Mouse (Mus musculus): Measurements from ENCODE around the gene Pik3c2b. TPM values are rescaled to one million over a fixed set of nuclear protein-coding genes. Genes with fewer than 3 reads are reported as not detected.

Pik3c2b gene
- polyA plus RNA-seq (2015; fragmentation: Nextera tagmentation; extraction: Ambion mirVana) = 16.0 and 17.9 TPM in 2 replicates

DNA sequence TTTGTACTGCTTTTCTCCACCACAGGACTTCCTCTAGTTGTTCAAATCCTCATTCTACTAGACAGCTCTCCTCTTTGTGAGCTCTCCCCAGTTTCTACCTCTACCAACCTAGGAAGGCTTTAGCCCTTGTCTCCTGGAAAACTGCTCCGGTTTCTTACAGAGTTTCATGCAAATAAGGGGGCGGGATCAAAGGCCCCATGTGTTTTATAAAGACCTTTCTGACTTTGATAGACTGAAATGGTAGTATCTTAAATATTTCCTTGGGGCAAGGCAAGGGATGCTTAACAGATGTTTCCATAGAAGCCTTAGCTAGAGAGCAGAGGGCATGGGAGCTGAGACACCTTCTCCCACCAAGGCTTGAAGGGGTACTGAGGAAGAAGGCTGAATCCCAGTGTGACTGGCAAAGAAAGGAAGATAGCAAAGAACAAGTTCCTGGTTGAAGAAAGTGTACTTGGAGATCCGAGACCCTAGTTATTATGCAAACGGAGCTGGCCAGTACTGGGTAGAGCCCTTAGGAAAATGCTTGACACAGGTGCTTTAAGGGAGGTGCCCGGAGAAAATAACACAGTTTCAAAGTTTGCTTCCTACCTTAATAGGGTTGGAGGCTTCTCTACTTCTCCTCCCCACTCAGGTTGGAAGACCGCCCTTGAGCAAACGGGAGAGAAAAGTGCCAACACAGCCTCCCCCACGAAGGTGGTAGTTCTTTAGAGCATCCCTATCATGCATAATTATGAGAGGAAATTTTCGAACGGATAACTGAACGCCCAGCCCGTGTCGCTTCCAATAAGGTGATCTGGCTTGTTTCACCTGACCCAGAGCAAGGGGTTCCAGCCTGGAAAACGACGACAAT, at the start of gene Pik3c2b:
Gene Pik3c2b, plus strand, starts transcription at position 657 of the 850 bp plus-strand sequence.
- H3K9ac ChIP-seq (replicated peaks; ENCODE audit: low read depth, low read length) = peak within 1 kb of the TSS; percentile 99
- peak within 1 kb of the TSS; percentile 85 for H3K4me2 ChIP-seq (ENCODE audit: low read length)
- H3K9me3 ChIP-seq (ENCODE audit: control insufficient read depth, low read length) = no peaks in the 10 kb centered on the region
- no peaks in the 10 kb centered on the region for H3K36me3 ChIP-seq (ENCODE audit: control insufficient read depth, insufficient read depth)
- peak; percentile 22; the same call in 1 of the 2 replicates for ATAC-seq
- H3K4me3 ChIP-seq (replicated peaks; ENCODE audit: low read length) = peak within 1 kb of the TSS; percentile 92
- H3K27ac ChIP-seq (ENCODE audit: low read length) = peak within 1 kb of the TSS; percentile 96
- WGBS = 4% methylated on average over 15 of the region's 15 CpGs
- no peaks in the 10 kb centered on the region for H3K27me3 ChIP-seq (replicated peaks; ENCODE audit: control insufficient read depth, insufficient read depth, low read length)
- H3K4me1 ChIP-seq (replicated peaks; ENCODE audit: control insufficient read depth, insufficient read depth, low read length) = peaks cover 39% of the 10 kb centered on the region

DNA sequence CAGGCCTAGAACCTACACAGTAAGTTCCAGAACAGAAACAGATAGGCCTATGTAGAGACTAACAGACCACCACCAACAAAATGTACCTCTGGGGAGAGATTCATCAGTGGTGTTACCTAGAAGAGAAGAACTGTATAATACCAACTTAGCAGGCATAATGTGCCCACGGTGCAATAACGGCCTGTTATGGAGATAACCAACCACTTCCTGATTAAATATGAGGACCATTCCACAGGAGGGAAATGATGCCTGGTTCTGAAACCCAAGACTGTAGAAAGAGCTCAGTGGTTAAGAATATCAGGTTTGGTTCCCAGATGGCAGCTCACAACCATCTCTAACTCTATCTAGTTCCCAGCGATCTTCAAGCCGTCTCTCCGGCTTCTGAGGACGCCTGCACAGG, 45.1 kb upstream of the Pik3c2b start:
- no peak overlapping the region for H3K27ac ChIP-seq (ENCODE audit: low read length)
- H3K4me2 ChIP-seq (ENCODE audit: low read length) = no peak overlapping the region
- H3K36me3 ChIP-seq (ENCODE audit: control insufficient read depth, insufficient read depth) = peaks cover 29% of the 10 kb centered on the region
- no peak for ATAC-seq
- H3K9me3 ChIP-seq (ENCODE audit: control insufficient read depth, low read length) = no peaks in the 10 kb centered on the region
- H3K4me3 ChIP-seq (replicated peaks; ENCODE audit: low read length) = no peak overlapping the region
- H3K27me3 ChIP-seq (replicated peaks; ENCODE audit: control insufficient read depth, insufficient read depth, low read length) = no peaks in the 10 kb centered on the region
- no peaks in the 10 kb centered on the region for H3K4me1 ChIP-seq (replicated peaks; ENCODE audit: control insufficient read depth, insufficient read depth, low read length)
- WGBS = 96% methylated on average over 6 of the region's 6 CpGs
- H3K9ac ChIP-seq (replicated peaks; ENCODE audit: low read depth, low read length) = no peak overlapping the region

DNA sequence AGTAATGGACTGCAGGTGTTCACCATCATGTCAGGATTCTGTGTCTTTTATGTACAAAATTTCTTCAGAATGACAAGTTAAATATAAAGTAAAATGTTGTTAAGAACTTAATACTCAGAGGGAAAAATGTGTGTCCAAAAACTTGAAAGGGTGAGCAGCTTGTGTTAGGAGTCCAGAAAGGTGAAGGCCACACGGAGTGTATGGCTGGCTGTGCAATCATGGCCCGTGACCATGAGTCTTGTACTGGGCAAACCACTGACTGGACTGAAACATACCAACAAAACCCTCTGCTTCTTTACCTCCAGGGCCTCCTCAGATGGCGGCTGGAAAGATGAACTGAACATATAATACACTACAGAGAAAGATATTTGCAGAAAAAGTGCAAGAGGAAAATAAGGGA, 38.9 kb upstream of the Pik3c2b start:
- no peak for ATAC-seq
- H3K9ac ChIP-seq (replicated peaks; ENCODE audit: low read depth, low read length) = no peak overlapping the region
- 88% methylated on average over 3 of the region's 3 CpGs for whole genome bisulfite sequencing
- no peaks in the 10 kb centered on the region for H3K9me3 ChIP-seq (ENCODE audit: control insufficient read depth, low read length)
- peaks cover 19% of the 10 kb centered on the region for H3K36me3 ChIP-seq (ENCODE audit: control insufficient read depth, insufficient read depth)
- no peak overlapping the region for H3K27ac ChIP-seq (ENCODE audit: low read length)
- no peak overlapping the region for H3K4me2 ChIP-seq (ENCODE audit: low read length)
- H3K27me3 ChIP-seq (replicated peaks; ENCODE audit: control insufficient read depth, insufficient read depth, low read length) = no peaks in the 10 kb centered on the region
- no peaks in the 10 kb centered on the region for H3K4me1 ChIP-seq (replicated peaks; ENCODE audit: control insufficient read depth, insufficient read depth, low read length)
- H3K4me3 ChIP-seq (replicated peaks; ENCODE audit: low read length) = no peak overlapping the region

DNA sequence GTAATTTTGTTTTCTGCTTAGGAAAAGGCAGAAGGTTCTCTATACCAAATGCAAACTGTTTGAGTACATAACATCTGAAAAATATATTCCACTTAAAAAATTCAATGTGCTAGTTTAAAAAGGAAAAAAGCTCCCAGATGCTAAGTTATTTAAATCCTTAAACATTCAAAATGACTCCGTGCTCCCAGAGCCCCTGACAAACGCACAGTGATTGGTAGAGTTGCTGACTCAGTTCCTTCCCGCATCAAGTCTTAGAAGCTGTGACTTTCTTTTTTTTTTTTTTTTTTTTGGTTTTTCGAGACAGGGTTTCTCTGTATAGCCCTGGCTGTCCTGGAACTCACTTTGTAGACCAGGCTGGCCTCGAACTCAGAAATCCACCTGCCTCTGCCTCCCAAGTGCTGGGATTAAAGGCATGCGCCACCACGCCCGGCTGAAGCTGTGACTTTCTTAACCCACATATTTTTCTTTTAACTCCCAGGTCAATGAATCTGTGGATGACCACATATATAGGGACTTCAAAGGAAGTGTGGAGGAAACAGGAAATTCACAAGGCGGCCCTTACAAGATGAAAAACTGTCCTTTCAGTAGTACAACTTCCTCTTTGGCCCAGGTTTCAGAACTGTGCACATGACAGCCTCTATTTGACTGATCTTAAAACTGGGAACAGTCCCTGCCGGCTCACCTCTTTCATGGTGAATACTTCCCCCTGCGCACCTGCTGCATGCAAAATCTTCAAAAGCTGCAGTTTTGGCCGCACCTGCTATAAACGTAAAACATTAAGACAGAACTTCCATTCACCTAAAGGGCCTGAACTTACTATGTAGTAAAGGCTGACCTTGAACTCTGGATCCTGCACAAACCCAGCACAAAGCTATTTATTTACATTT, 33.3 kb upstream of the Pik3c2b start:
- Histone ChIP-seq H3K36me3 (ENCODE audit: control insufficient read depth, insufficient read depth) (peaks cover 17% of the 10 kb centered on the region; the same call in 1 of the 2 replicates), H3K27me3 (replicated peaks; ENCODE audit: control insufficient read depth, insufficient read depth, low read length) (no peaks in the 10 kb centered on the region), H3K9ac (replicated peaks; ENCODE audit: low read depth, low read length) (no peak overlapping the region), H3K27ac (ENCODE audit: low read length) (no peak overlapping the region), H3K4me3 (replicated peaks; ENCODE audit: low read length) (no peak overlapping the region), H3K4me1 (replicated peaks; ENCODE audit: control insufficient read depth, insufficient read depth, low read length) (no peaks in the 10 kb centered on the region), H3K9me3 (ENCODE audit: control insufficient read depth, low read length) (no peaks in the 10 kb centered on the region), H3K4me2 (ENCODE audit: low read length) (no peak overlapping the region)
- WGBS = 93% methylated on average over 12 of the region's 13 CpGs
- ATAC-seq = no peak

DNA sequence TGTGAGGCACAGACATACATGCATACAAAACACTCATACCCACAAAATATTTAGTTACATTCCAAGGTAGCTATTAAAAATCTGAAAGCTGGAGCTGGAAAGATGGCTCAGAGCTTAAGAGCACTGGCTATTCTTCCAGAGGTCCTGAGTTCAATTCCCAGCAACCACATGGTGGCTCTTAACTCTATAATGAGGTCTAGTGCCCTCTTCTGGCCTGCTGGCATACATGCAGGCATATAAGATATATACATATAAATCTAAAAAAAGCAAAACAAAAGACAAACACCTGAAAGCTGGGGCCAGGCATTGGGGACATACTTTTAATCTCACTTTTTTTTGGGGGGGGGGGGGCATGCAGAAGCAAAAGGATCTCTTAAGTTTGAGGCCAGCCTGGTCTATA, 32.1 kb upstream of the Pik3c2b start:
- H3K36me3 ChIP-seq (ENCODE audit: control insufficient read depth, insufficient read depth) = peaks cover 20% of the 10 kb centered on the region
- no peak for ATAC-seq
- H3K4me3 ChIP-seq (replicated peaks; ENCODE audit: low read length) = no peak overlapping the region

DNA sequence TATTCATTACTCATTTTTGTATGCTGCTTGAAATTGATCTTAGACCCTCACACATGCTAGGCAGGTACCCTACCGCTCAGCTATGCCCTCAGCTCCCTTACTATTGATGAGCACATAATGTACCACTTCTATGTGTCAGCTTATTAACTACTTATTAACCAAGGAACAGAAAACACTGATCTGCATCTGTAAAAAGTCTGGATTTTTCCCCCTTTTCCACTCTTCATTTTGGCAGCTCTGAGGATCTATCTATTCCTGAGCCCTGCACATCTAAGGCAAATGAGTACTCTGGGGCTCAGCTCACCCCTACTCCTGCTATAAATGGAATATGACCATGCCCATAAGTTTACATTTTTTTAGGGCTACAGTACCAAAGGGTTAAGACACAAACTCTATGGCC, 31.3 kb upstream of the Pik3c2b start:
- Histone ChIP-seq H3K9me3 (ENCODE audit: control insufficient read depth, low read length) (no peaks in the 10 kb centered on the region), H3K9ac (replicated peaks; ENCODE audit: low read depth, low read length) (no peak overlapping the region), H3K4me3 (replicated peaks; ENCODE audit: low read length) (no peak overlapping the region), H3K27me3 (replicated peaks; ENCODE audit: control insufficient read depth, insufficient read depth, low read length) (no peaks in the 10 kb centered on the region), H3K36me3 (ENCODE audit: control insufficient read depth, insufficient read depth) (peaks cover 24% of the 10 kb centered on the region), H3K4me1 (replicated peaks; ENCODE audit: control insufficient read depth, insufficient read depth, low read length) (no peaks in the 10 kb centered on the region), H3K27ac (ENCODE audit: low read length) (no peak overlapping the region), H3K4me2 (ENCODE audit: low read length) (no peak overlapping the region)
- ATAC-seq = no peak
- 97% methylated on average over 1 of the region's 1 CpGs for WGBS

More for the DNA sequence above, 32.1 kb upstream of the Pik3c2b start:
- H3K4me2 ChIP-seq (ENCODE audit: low read length) = no peak overlapping the region
- no peak overlapping the region for H3K9ac ChIP-seq (replicated peaks; ENCODE audit: low read depth, low read length)
- H3K4me1 ChIP-seq (replicated peaks; ENCODE audit: control insufficient read depth, insufficient read depth, low read length) = no peaks in the 10 kb centered on the region
- H3K27me3 ChIP-seq (replicated peaks; ENCODE audit: control insufficient read depth, insufficient read depth, low read length) = no peaks in the 10 kb centered on the region
- no peaks in the 10 kb centered on the region for H3K9me3 ChIP-seq (ENCODE audit: control insufficient read depth, low read length)
- no peak overlapping the region for H3K27ac ChIP-seq (ENCODE audit: low read length)

DNA sequence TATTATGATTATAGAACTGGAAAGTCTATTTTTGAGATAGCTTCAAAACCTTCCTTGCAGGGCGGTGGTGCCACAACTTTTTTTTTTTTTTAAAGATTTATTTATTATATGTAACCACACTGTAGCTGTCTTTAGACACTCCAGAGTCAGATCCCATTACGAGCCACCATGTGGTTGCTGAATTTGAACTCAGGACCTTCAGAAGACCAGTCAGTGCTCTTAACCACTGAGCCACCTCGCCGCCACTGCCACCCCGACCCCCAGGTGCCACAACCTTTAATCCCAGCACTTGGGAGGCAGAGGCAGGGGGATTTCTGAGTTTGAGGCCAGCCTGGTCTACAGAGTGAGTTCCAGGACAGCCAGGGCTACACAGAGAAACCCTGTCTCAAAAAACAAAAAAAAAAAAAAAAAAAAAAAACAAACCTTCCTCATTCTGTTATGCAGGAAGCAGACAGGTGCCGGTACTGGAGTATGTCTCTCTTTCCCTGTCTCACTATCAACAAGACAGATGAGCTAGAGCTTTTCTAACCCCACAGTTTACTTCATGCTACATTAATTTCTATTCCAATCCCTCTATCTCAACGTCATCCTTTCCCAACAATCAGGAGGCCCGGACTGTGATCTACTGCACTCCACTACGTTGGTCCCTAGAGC, 28.6 kb upstream of the Pik3c2b start:
- Histone ChIP-seq H3K9ac (replicated peaks; ENCODE audit: low read depth, low read length) (no peak overlapping the region), H3K27ac (ENCODE audit: low read length) (no peak overlapping the region), H3K36me3 (ENCODE audit: control insufficient read depth, insufficient read depth) (peaks cover 15% of the 10 kb centered on the region), H3K4me1 (replicated peaks; ENCODE audit: control insufficient read depth, insufficient read depth, low read length) (no peaks in the 10 kb centered on the region), H3K4me3 (replicated peaks; ENCODE audit: low read length) (no peak overlapping the region), H3K27me3 (replicated peaks; ENCODE audit: control insufficient read depth, insufficient read depth, low read length) (no peaks in the 10 kb centered on the region), H3K9me3 (ENCODE audit: control insufficient read depth, low read length) (no peaks in the 10 kb centered on the region), H3K4me2 (ENCODE audit: low read length) (no peak overlapping the region)
- ATAC-seq = no peak
- WGBS = 97% methylated on average over 9 of the region's 9 CpGs

DNA sequence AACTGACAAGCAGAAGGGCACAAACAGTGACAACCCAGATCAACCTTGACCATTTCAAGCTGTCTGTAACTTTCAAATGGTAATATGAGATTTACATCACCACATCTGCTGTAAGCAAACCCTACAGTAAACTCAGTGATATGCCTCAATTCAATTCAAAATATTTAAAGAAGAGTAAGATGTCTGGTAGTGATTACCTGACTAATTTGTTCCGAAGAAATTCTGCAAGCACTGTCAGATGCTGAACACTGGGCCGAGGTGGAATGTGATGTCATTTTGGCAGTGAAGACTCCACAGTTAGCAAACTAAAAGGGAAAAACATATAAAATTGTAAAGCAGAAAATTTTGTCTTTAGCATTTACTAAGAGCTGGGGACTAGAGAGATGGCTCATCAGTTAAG, 26.9 kb upstream of the Pik3c2b start:
- no peak overlapping the region for H3K9ac ChIP-seq (replicated peaks; ENCODE audit: low read depth, low read length)
- H3K4me1 ChIP-seq (replicated peaks; ENCODE audit: control insufficient read depth, insufficient read depth, low read length) = no peaks in the 10 kb centered on the region
- H3K27me3 ChIP-seq (replicated peaks; ENCODE audit: control insufficient read depth, insufficient read depth, low read length) = no peaks in the 10 kb centered on the region
- no peak overlapping the region for H3K4me2 ChIP-seq (ENCODE audit: low read length)
- no peak for ATAC-seq
- peaks cover 12% of the 10 kb centered on the region for H3K36me3 ChIP-seq (ENCODE audit: control insufficient read depth, insufficient read depth)
- H3K9me3 ChIP-seq (ENCODE audit: control insufficient read depth, low read length) = no peaks in the 10 kb centered on the region
- no peak overlapping the region for H3K27ac ChIP-seq (ENCODE audit: low read length)
- WGBS = 86% methylated on average over 2 of the region's 2 CpGs
- no peak overlapping the region for H3K4me3 ChIP-seq (replicated peaks; ENCODE audit: low read length)

DNA sequence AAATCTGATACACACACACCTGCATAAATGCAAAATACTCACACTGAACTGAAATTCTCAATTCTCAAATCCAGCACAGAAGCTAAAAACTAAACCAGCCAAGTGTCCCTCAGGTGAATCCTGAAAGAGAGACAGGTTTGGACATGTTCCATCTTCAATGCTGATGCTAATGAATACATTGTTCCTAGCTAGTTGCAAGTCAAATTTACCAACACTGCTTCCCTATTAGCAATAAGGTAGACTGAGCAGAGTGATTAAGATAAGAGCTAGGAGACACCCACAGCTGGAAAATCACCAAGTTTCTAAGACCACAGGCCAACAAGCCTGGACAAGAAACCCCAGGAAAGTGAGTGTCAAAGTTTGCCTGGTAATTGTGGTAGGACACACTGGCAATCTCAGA, 26.2 kb upstream of the Pik3c2b start:
- no peak for ATAC-seq
- Histone ChIP-seq H3K27ac (ENCODE audit: low read length) (no peak overlapping the region), H3K4me2 (ENCODE audit: low read length) (no peak overlapping the region), H3K9ac (replicated peaks; ENCODE audit: low read depth, low read length) (no peak overlapping the region), H3K4me3 (replicated peaks; ENCODE audit: low read length) (no peak overlapping the region), H3K4me1 (replicated peaks; ENCODE audit: control insufficient read depth, insufficient read depth, low read length) (peaks cover 5% of the 10 kb centered on the region), H3K36me3 (ENCODE audit: control insufficient read depth, insufficient read depth) (peaks cover 12% of the 10 kb centered on the region), H3K27me3 (replicated peaks; ENCODE audit: control insufficient read depth, insufficient read depth, low read length) (no peaks in the 10 kb centered on the region), H3K9me3 (ENCODE audit: control insufficient read depth, low read length) (no peaks in the 10 kb centered on the region)

Data from forebrain, embryonic 16.5 days (tissue).